Mouse (Mus musculus) myocyte (in vitro differentiated cells): ENCODE data around the gene Daglb.

Experiments
- CEBPB ChIP-seq: IDR thresholded peaks from 2 replicates; pipeline ENCODE4 v1.6.1; 2011; ENCODE audit warnings: mild to moderate bottlenecking, moderate library complexity; ENCODE audit not compliant: poor library complexity, insufficient read depth, severe bottlenecking
- E2F4 ChIP-seq: IDR thresholded peaks from one replicate; pipeline ENCODE4 v1.6.1; 2011; ENCODE audit warnings: mild to moderate bottlenecking, control low read depth, moderate library complexity; ENCODE audit not compliant: insufficient read depth
- MYOD1 ChIP-seq, 3 experiments: IDR thresholded peaks; one replicate each; pipeline ENCODE4 v1.6.1; 2011; ENCODE audit warnings: control low read depth in 2 of 3, low read depth in 2 of 3, mild to moderate bottlenecking in 2 of 3, moderate library complexity in 1 of 3; ENCODE audit not compliant: insufficient read length in 2 of 3, control insufficient read depth in 1 of 3
- MYOG ChIP-seq, 3 experiments: IDR thresholded peaks; one replicate each; pipeline ENCODE4 v1.6.1; 2011; ENCODE audit warnings: control low read depth in 2 of 3, low read depth in 2 of 3, mild to moderate bottlenecking in 2 of 3; ENCODE audit not compliant: insufficient read length in 2 of 3, control insufficient read depth in 1 of 3, insufficient read depth in 1 of 3
- POLR2A ChIP-seq: IDR thresholded peaks from one replicate; pipeline ENCODE4 v1.6.1; 2011; ENCODE audit warnings: low read depth, mild to moderate bottlenecking, control low read depth, moderate library complexity; ENCODE audit not compliant: insufficient read length
- TCF3 ChIP-seq: IDR thresholded peaks from one replicate; pipeline ENCODE4 v1.6.1; 2011; ENCODE audit warnings: low read depth, control low read depth; ENCODE audit not compliant: insufficient read length
- USF1 ChIP-seq: IDR thresholded peaks from one replicate; pipeline ENCODE4 v1.6.1; 2011; ENCODE audit warnings: low read depth, mild to moderate bottlenecking, control low read depth, moderate library complexity

DNA sequence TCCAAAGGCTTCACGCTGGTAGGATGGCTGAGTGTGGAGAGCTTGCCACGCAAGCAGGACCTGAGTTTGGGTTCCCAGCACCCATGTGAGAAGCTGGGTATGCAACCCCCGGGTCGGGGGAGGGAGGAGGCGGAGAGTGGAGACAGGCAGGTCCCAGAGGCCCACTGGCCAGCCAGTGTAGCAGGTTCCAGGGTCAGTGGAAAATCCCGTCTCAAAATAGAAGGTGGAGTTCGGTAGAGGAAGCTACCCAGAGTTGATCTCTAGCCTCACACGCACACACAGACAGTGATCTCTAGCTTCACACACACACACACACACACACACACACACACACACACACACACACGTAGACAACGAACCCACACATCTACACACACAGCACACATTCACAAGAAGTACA lies 28.8 kb downstream of the Daglb start:
- TF ChIP-seq POLR2A (no peak), MYOD1 (IDR thresholded peaks at IDR 0.05; ENCODE audit: control insufficient read depth in 1 of 3, insufficient read length in 2 of 3, low read depth in 2 of 3) (no peak), E2F4 (no peak), USF1 (no peak), MYOG (IDR thresholded peaks at IDR 0.05; ENCODE audit: control insufficient read depth in 1 of 3, insufficient read depth in 1 of 3, insufficient read length in 2 of 3, low read depth in 2 of 3) (no peak), CEBPB (no peak), TCF3 (no peak)
